Mouse (Mus musculus) neural tube, embryonic 13.5 days (tissue): ENCODE results near the gene Mapk8ip1. TPM values are rescaled to one million over a fixed set of nuclear protein-coding genes. Genes with fewer than 3 reads are reported as not detected.

ENCODE experiments used
- ATAC-seq: fragments of 200-750 bp; cut with Nextera tagmentation; 2 replicates; pipeline ENCODE4 v1.8.0; 2017; ENCODE audit warnings: low read depth, mild to moderate bottlenecking, moderate TSS enrichment, moderate library complexity
- H3K27ac ChIP-seq: fragments of 300-500 bp; sonication (generic); replicated peaks from 2 replicates; pipeline ENCODE4 v1.5.1; 2015; ENCODE audit warnings: moderate library complexity, mild to moderate bottlenecking, inconsistent platforms
- H3K27me3 ChIP-seq: fragments of 300-500 bp; sonication (generic); 2 replicates; pipeline ENCODE4 v1.6.1; 2015; ENCODE audit warnings: mild to moderate bottlenecking, inconsistent platforms
- H3K36me3 ChIP-seq: fragments of 300-500 bp; sonication (generic); 2 replicates; pipeline ENCODE4 v1.6.1; 2015; ENCODE audit warnings: mild to moderate bottlenecking, inconsistent platforms
- H3K4me1 ChIP-seq: fragments of 300-500 bp; sonication (generic); replicated peaks from 2 replicates; pipeline ENCODE4 v1.6.1; 2015; ENCODE audit warnings: inconsistent platforms
- H3K4me2 ChIP-seq: fragments of 300-500 bp; sonication (generic); 2 replicates; pipeline ENCODE4 v1.6.1; 2015; ENCODE audit warnings: inconsistent platforms, mild to moderate bottlenecking, moderate library complexity
- H3K4me3 ChIP-seq: fragments of 300-500 bp; sonication (generic); 2 replicates; pipeline ENCODE4 v1.5.1; 2015; ENCODE audit warnings: mild to moderate bottlenecking, inconsistent platforms
- H3K9ac ChIP-seq: fragments of 300-500 bp; sonication (generic); 2 replicates; pipeline ENCODE4 v1.6.1; 2015; ENCODE audit warnings: moderate library complexity, mild to moderate bottlenecking, inconsistent platforms
- H3K9me3 ChIP-seq: fragments of 300-500 bp; sonication (generic); 2 replicates; pipeline ENCODE4 v1.6.1; 2016; ENCODE audit warnings: inconsistent platforms
- WGBS: fragments of 180-500 bp; shearing (Covaris S2); methylation state at CpG from one replicate; pipeline ENCODE4 v1.1.7; 2015; 5-methylcytosine and 5-hydroxymethylcytosine counted together
- polyA plus RNA-seq: library from polyadenylated mRNA; unstranded; fragments of >200 nt; fragmentation: Nextera tagmentation; extraction: Ambion mirVana; gene quantifications from 2 replicates; pipeline ENCODE4 v1.2.1, GENCODE M21; 2015

The Mapk8ip1 gene
- polyA plus RNA-seq, 1 experiment from 2014 or later, result 152 TPM

- Histone ChIP-seq H3K9me3 (no peaks in the 10 kb centered on the region), H3K27me3 (no peaks in the 10 kb centered on the region), H3K9ac (0 out of 2 replicates have a peak overlapping the region, but pooled peaks have one; percentile 9), H3K36me3 (peaks cover 63% of the 10 kb centered on the region), H3K27ac (peak overlapping the region; percentile 83), H3K4me3 (no peak overlapping the region), H3K4me2 (no peak overlapping the region), H3K4me1 (peaks cover 60% of the 10 kb centered on the region)
- ATAC-seq, result peak; percentile 66; the same call in 1 of the 2 replicates
- WGBS, result 68% methylated on average over 9 of the region's 9 CpGs
These were observed 22.8 kb upstream of the Mapk8ip1 start for GRCm38 (mm10) chr2:92423702-92424461.

- H3K4me2 ChIP-seq, result no peak overlapping the region
- peaks cover 70% of the 10 kb centered on the region for H3K36me3 ChIP-seq
- no peak for ATAC-seq
- H3K27ac ChIP-seq, result peak overlapping the region; percentile 83
- H3K4me3 ChIP-seq, result no peak overlapping the region
- H3K4me1 ChIP-seq, result peaks cover 53% of the 10 kb centered on the region
- H3K27me3 ChIP-seq, result no peaks in the 10 kb centered on the region
- WGBS, result 93% methylated on average over 9 of the region's 9 CpGs
- H3K9ac ChIP-seq, result no peak overlapping the region
- no peaks in the 10 kb centered on the region for H3K9me3 ChIP-seq
These were observed 22.1 kb upstream of the Mapk8ip1 start for GRCm38 (mm10) chr2:92423156-92423555.

DNA sequence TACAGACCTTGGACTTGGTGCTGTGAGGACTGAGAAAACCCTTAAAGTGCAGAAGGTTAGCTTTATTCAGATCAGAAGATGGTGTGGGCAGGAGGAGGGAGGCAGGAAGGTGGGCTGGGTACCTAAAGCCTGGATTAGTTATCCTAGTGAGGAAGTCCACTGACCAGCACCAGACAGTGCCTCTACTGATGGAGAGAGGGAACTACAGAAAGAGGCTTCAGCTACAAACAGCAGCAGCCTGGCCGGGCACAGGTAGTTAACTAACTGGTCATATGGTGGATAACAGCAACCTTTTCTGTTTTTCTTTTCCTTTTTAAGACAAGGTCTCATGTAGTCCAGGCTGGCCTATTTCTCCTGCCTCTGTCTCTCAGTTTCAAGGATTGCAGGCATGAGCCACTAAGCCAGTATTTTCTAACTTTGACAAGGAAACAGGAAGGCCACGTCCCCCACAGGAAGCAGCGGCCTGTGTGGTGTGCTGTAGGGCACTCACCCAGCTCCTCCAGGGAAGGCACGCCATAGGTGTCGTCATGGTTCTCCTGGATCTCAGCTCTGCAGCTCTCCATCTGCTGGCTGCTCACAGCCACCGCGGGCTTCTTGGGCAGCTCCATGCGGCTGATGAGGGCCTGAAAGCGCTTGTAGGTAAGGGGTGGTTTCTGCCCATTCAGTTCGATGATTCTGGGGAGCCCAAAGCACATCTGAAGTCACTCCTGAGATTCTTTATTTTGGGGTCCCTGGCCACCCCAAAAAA is 21.5 kb upstream of the Mapk8ip1 start:
- Histone ChIP-seq H3K27ac (no peak overlapping the region), H3K9me3 (no peaks in the 10 kb centered on the region), H3K4me3 (no peak overlapping the region), H3K27me3 (no peaks in the 10 kb centered on the region), H3K36me3 (peaks cover 76% of the 10 kb centered on the region), H3K9ac (no peak overlapping the region), H3K4me1 (peaks cover 47% of the 10 kb centered on the region), H3K4me2 (no peak overlapping the region)
- WGBS, result 79% methylated on average over 10 of the region's 10 CpGs
- ATAC-seq, result no peak

- 95% methylated on average over 7 of the region's 7 CpGs for WGBS
These were observed 20.8 kb upstream of the Mapk8ip1 start for GRCm38 (mm10) chr2:92421723-92422387.

DNA sequence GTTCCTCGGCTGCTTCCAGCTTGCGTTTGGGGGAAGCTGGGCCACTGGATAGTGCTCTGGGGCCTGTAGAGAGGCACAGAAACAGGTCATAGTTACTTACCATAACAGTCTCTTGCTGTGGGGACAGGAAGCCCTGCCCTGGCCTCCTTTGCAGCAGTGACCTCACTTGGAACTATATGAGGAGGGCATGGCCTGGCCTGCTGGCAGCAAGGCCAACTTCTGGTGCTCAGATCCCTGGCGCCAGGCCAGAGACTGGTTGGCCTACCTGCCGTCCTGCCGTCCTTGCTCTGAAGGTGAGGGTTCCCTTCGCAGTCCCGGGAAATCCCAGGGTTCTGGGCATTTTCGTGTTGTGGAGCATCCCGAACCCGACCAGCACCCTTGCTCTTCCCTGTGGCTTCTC is 10.6 kb upstream of the Mapk8ip1 start:
- Histone ChIP-seq H3K4me1 (0 out of 2 replicates have a peak, but pooled peaks cover under 1% of the 10 kb centered on the region), H3K9me3 (no peaks in the 10 kb centered on the region), H3K27ac (no peak overlapping the region), H3K9ac (no peak overlapping the region), H3K36me3 (peaks cover 99% of the 10 kb centered on the region), H3K4me3 (no peak overlapping the region), H3K27me3 (no peaks in the 10 kb centered on the region), H3K4me2 (no peak overlapping the region)
- 92% methylated on average over 10 of the region's 10 CpGs for WGBS
- ATAC-seq, result no peak

More at GRCm38 (mm10) chr2:92421723-92422387, 20.8 kb upstream of the Mapk8ip1 start:
- Histone ChIP-seq H3K36me3 (peaks cover 83% of the 10 kb centered on the region), H3K4me1 (peaks cover 40% of the 10 kb centered on the region), H3K27me3 (no peaks in the 10 kb centered on the region), H3K9ac (no peak overlapping the region), H3K9me3 (no peaks in the 10 kb centered on the region), H3K4me2 (no peak overlapping the region), H3K27ac (no peak overlapping the region), H3K4me3 (no peak overlapping the region)
- no peak for ATAC-seq

- no peaks in the 10 kb centered on the region for H3K9me3 ChIP-seq
- no peak for ATAC-seq
- H3K4me3 ChIP-seq, result no peak overlapping the region
- peaks cover 99% of the 10 kb centered on the region for H3K36me3 ChIP-seq
- WGBS, result 90% methylated on average over 18 of the region's 18 CpGs
- H3K4me2 ChIP-seq, result no peak overlapping the region
- H3K27me3 ChIP-seq, result no peaks in the 10 kb centered on the region
- no peak overlapping the region for H3K27ac ChIP-seq
- no peak overlapping the region for H3K9ac ChIP-seq
- peaks cover 21% of the 10 kb centered on the region for H3K4me1 ChIP-seq
These were observed 7.4 kb upstream of the Mapk8ip1 start for GRCm38 (mm10) chr2:92408309-92409045.

GRCm38 (mm10) chr2:92405687-92406086 is 4.6 kb upstream of the Mapk8ip1 start:
- Histone ChIP-seq H3K4me3 (no peak overlapping the region), H3K36me3 (peaks cover 71% of the 10 kb centered on the region), H3K9me3 (no peaks in the 10 kb centered on the region), H3K27me3 (no peaks in the 10 kb centered on the region), H3K27ac (peak overlapping the region; percentile 72), H3K4me2 (no peak overlapping the region), H3K9ac (0 out of 2 replicates have a peak overlapping the region, but pooled peaks have one; percentile 22), H3K4me1 (peaks cover 34% of the 10 kb centered on the region)
- no peak for ATAC-seq
- 50% methylated on average over 7 of the region's 7 CpGs for WGBS

GRCm38 (mm10) chr2:92404737-92405136 is 3.7 kb upstream of the Mapk8ip1 start:
- Histone ChIP-seq H3K27me3 (no peaks in the 10 kb centered on the region), H3K9me3 (no peaks in the 10 kb centered on the region), H3K4me1 (peaks cover 43% of the 10 kb centered on the region), H3K36me3 (peaks cover 61% of the 10 kb centered on the region), H3K9ac (0 out of 2 replicates have a peak overlapping the region, but pooled peaks have one; percentile 6), H3K4me2 (no peak overlapping the region), H3K4me3 (no peak overlapping the region), H3K27ac (peak overlapping the region; percentile 72; the same call in 1 of the 2 replicates)
- no peak for ATAC-seq
- WGBS, result 88% methylated on average over 6 of the region's 6 CpGs

DNA sequence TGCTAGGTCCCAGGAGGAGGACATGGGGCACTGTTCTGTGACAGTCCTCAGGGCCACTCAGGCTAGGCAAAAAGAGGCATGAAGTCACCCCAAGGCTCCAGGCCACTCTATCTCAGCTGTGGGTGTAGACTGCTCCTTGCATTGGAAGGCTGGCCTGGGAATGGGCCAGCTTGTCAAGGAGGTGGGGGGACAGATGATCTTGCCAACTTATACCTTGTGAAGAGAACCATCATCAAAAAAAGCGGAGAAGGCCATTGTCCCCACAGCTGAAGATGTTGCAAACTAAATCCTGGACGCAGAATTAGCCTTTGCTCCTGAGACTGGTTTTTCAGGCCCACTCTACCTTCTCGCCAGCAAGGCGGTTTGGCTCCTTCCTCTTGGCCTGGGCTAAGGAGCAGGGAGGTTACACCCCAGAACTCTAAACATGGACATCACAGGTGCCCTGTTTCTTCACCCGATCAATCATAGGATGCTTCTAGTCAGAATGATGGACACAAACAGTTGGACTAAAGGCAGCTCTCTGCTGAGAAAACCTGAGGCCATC is 2.8 kb upstream of the Mapk8ip1 start:
- no peaks in the 10 kb centered on the region for H3K9me3 ChIP-seq
- ATAC-seq, result no peak
- no peak overlapping the region for H3K9ac ChIP-seq
- H3K27me3 ChIP-seq, result no peaks in the 10 kb centered on the region
- H3K27ac ChIP-seq, result no peak overlapping the region
- no peak overlapping the region for H3K4me3 ChIP-seq
- peaks cover 52% of the 10 kb centered on the region for H3K4me1 ChIP-seq
- peaks cover 53% of the 10 kb centered on the region for H3K36me3 ChIP-seq
- WGBS, result 95% methylated on average over 5 of the region's 5 CpGs
- no peak overlapping the region for H3K4me2 ChIP-seq

- Histone ChIP-seq H3K27ac (peak overlapping the region; percentile 35), H3K4me3 (no peak overlapping the region), H3K27me3 (no peaks in the 10 kb centered on the region), H3K4me2 (no peak overlapping the region), H3K4me1 (peaks cover 62% of the 10 kb centered on the region), H3K9me3 (no peaks in the 10 kb centered on the region), H3K36me3 (peaks cover 42% of the 10 kb centered on the region), H3K9ac (no peak overlapping the region)
- ATAC-seq, result no peak
- WGBS, result 68% methylated on average over 4 of the region's 4 CpGs
These were observed 1.7 kb upstream of the Mapk8ip1 start for GRCm38 (mm10) chr2:92402591-92403326.

- Histone ChIP-seq H3K27ac (peak overlapping the region; percentile 84), H3K4me3 (peak overlapping the region; percentile 86), H3K9me3 (no peaks in the 10 kb centered on the region), H3K36me3 (peaks cover 22% of the 10 kb centered on the region), H3K27me3 (no peaks in the 10 kb centered on the region), H3K4me1 (peaks cover 71% of the 10 kb centered on the region), H3K4me2 (peak overlapping the region; percentile 75), H3K9ac (peak overlapping the region; percentile 97)
- peak; percentile 30; the same call in 1 of the 2 replicates for ATAC-seq
- WGBS, result 2% methylated on average over 21 of the region's 22 CpGs
These were observed 381 bp downstream of the Mapk8ip1 start for GRCm38 (mm10) chr2:92400682-92401081.
